Mouse (Mus musculus): ENCODE measurements at regions not wholly inside any gene's neighbourhood (a gene's known extent, or its start where the extent isn't known, plus 50 kb on each side); places are given as distances from the start of the nearest gene placed in this dataset.

DNA sequence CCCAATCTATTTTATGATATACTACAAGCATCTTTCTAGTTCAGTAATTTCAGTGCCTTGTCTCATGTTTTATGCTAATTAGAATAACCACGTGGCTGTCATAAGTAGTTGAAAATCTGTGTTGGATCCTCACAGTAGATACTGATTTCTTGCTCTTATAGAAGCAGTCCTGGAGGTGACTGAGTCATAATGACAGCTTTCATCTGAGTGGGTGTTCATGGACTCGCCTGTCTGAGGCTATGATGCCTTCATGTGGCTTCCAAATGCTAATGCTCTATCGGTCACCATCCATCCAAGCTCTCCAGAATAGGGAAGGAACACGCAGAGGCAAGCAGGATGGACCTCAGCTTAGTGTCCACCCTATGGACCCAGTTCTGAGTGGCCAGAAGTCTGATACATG is 396.6 kb upstream of the Slc30a5 start:
- TF ChIP-seq MEF2A (IDR thresholded peaks at IDR 0.05; ENCODE audit: borderline replicate concordance, low read depth, low read length) (no peak), CTCF (conservative IDR thresholded peaks at IDR 0.05 in 1 of 2, IDR thresholded peaks at IDR 0.05 in 1 of 2; ENCODE audit: low read depth in 2 of 2, low read length in 2 of 2) (no peak), POLR2A (IDR thresholded peaks at IDR 0.05; ENCODE audit: low read depth, low read length) (no peak), SIN3A (IDR thresholded peaks at IDR 0.05; ENCODE audit: low read length) (no peak), ZNF384 (IDR thresholded peaks at IDR 0.05; ENCODE audit: low read depth, low read length) (no peak), RCOR1 (conservative IDR thresholded peaks at IDR 0.05; ENCODE audit: low read depth, low read length) (no peak), TBP (conservative IDR thresholded peaks at IDR 0.05; ENCODE audit: low read depth, low read length) (no peak)

Measured in CH12.LX (cell line).